Mouse (Mus musculus): ENCODE results near the gene Col18a1.
A peak's percentile ranks its signal among the peaks of the same experiment; 100 is the strongest.

Col18a1 gene

DNA sequence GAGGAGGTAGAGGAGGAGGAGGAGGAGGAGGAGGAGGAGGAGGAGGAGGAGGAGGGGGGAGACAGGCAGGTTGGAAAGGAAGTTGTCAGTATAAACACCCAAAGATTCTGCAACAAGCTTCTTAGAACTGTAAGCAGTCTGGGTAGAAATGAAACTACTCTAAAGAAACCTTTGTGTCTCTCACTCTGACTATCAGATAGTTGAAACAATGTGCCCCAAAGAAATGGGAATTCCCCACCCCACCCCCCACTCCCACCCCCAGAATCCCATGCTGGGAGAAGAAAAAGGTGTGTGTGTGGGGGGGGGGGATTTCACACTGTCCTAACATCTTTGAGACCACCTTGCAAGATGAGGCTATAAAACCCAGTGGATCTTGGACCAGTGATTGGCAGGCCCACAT, 62.0 kb downstream of the Col18a1 start:
- DNase-seq, result no peak

GRCm38 (mm10) chr10:77103689-77104088, 62.7 kb downstream of the Col18a1 start:
- DNase-seq, result no peak

GRCm38 (mm10) chr10:77099777-77100176, 66.6 kb downstream of the Col18a1 start:
- DNase-seq, result no peak

GRCm38 (mm10) chr10:77098619-77099018, 67.7 kb downstream of the Col18a1 start:
- no peak for DNase-seq

DNA sequence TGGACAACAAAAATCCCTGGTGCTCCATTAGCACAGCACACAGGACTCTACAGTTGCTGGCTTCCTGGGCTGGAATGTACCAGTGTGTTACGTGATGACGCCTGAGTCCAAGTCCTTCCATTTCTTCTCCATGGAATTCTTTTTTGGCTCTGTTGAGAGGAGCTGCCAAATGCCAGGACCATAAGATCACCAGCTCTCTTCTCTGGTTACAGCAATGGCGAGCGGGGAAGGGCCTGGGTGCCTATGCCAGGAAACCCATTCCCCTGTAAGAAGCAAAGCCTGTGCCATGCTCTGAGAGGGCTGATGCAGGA, 68.5 kb downstream of the Col18a1 start:
- DNase-seq, result no peak

DNA sequence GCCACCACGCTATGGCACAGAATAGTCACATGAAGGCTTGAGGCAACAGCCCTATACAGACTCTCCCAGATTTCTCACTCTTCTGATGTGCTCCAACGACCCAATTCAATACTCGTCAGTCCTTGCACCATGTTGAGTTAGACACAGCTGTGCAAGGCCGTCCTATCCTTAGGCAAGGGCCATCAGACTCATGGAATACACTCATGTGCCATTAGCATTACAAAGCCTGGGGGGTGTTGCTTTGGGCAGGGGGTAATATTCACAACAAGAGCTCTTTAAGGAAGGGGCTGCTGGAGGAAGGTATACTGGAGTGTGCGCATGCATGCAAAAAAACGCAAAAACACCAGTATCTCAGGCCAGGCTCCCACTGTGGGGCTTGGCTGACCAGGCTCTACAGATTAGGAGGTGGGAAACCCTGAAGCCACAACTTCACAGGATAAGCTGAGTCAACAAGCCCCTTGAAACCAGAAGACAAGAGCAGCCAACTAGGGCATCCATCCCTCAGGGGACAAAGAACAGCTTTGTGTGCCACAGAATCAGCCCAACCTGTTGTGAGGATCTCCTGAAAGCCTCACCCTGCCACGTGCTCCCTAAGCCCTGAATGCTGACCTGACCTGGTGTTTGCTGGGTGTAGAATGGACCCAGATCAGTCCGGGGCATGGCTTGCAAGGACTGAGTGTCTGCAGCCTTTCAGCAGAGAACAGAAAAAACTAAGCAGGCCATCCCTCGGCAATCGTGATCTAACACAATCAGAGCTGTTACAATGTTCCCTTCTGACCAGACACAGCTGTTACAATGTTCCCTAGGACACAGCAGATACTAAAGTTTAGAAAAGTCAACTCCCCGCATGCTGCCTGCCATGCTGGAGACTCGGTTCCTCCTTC, 69.1 kb downstream of the Col18a1 start:
- DNase-seq, result no peak

DNA sequence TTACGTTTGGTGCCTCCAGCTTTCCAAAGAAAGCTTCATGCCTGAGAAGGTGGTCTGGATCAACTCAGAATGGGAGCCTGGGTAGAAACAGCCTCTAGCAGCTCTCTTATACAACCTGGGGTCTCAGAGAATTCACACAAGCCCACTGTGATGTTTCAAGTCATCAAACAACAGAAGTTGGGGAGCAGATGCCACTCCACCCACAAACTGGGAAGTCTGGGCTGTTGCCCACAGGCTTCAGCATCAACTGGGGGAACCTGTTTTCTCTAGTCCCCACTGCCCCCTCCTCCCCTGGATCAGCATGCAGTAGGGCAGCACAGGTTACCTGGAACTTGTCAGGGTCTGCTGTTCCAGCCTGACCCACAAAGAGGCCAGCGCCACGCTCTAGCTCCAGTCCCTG, 70.7 kb downstream of the Col18a1 start:
- DNase-seq, result no peak

DNA sequence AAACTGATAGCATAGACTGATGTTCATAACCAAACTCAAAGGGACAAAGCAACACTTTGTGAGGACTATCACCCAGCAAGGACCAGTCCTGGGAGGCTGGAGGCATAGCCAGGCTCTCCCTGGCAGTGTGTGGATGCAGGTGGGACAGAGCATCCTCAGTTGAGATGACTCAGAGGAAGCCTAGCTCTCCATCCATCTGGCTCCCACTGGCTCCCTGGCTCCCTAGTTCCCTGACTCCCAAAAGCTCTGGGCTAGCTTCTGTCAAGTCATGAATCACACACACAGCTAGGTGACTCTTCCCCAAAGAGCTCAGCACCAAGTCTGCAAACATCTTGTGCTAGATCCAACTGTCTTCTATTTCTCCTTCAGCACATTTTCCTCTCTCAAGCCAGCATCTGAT, 72.5 kb downstream of the Col18a1 start:
- DNase-seq, result no peak

DNA sequence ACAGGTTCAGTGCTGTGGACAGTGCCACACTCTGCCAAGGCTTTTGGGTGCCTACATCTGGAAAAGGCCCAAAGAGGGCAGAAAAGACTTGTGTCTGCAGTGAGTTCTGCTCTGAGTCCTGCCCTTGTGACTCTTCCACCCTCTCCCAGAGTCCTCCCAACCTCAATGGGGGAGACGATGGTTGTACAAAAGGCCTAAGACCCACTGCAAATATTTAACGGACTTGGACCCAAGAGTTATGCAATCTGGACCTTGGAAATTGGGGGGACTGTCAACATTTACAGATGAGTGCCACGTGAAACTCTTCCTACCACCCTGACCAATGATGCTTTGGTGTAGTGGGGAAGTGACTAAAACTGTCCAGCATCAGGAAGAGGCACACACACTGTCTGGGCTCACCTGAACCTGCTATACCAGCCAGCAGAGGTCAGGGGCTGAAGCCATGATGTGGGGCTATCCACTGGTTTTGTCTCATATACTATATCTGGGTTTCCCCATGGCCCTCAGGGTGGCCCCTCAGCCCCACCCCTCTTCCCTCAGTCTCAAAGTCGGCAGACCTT, 74.7 kb downstream of the Col18a1 start:
- no peak for DNase-seq

GRCm38 (mm10) chr10:77090063-77090462, 76.3 kb downstream of the Col18a1 start:
- no peak for DNase-seq

- peak; percentile 52 for DNase-seq
These were observed 77.0 kb downstream of the Col18a1 start for GRCm38 (mm10) chr10:77089336-77089735.

- DNase-seq, result peak in 1 of 2 experiments; percentile 36
These were observed 81.8 kb downstream of the Col18a1 start for GRCm38 (mm10) chr10:77084568-77084967.

DNA sequence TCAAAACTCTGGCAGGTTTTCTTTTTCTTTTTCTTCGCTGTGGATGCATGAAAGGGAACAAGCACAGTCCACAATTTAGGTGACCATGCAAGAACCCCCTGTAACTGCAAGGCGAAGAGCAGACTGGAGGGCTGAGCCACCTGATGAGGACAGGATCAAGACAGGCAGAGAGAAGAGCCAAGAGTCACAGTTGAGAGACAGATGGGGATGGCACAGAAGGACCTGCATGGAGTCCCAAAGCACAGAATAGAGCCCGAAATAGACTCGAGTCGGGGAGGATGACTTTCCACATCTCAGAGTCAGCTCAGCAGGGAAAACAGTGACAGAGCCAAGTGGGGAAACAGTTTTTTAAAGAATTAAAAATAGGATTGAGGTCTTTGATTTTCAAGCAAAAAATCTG, 83.4 kb downstream of the Col18a1 start:
- DNase-seq, result peak; percentile 56 to 60

- peak; percentile 90 to 92 for DNase-seq
These were observed 83.9 kb downstream of the Col18a1 start for GRCm38 (mm10) chr10:77082453-77082852.

- no peak for DNase-seq
These were observed 87.4 kb downstream of the Col18a1 start for GRCm38 (mm10) chr10:77078961-77079360.

DNA sequence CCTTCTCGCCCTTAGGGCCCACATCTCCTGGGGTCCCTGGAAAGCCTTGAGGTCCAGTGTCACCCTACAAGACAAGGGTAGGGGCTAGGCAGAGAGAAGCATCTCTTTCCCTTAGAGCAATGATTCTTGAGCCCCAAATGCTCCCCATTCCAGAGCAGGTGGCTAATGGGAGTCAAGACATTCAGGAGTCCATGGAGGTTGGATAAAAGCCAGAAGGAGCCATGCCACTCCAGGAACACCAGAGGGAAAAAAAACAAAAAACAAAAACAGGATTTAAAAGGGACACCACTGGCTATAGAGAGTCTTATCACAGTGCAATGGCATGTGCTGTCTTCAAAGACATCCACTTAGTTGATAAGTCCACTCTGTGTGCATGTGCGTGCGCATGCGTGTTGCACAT, 87.9 kb downstream of the Col18a1 start:
- no peak for DNase-seq

DNA sequence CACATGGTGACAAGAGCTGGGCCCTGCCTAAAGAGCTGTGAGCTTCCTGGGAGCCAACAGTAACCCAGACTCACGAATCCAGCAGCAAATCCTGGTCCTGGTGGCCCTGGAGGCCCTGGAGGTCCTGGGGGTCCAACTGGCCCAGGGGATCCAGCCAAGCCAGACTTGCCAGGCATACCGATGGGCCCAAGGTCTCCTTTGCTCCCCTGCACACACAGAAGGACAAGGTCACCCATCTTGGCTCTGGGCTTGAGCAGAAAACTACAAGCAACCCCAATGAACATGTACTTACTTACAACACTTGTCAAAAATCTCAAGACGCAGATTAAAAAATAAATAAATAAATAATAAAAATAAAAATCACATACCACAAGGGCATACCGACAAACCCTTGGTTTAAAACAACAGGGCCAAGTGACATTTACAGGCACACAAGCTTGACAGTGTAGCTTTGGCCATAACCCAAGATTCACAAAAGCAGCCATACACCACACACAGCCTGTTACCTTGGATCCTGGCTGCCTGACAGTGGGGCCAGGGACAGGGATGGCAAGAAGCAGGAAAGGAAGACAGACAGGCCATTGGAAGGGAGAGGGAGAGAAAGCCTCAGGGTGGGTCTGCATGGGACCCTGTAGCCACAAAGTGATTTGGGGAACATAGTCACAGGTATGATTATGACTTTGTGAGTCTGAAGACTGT, 91.9 kb downstream of the Col18a1 start:
- peak; percentile 76 to 80 for DNase-seq

DNA sequence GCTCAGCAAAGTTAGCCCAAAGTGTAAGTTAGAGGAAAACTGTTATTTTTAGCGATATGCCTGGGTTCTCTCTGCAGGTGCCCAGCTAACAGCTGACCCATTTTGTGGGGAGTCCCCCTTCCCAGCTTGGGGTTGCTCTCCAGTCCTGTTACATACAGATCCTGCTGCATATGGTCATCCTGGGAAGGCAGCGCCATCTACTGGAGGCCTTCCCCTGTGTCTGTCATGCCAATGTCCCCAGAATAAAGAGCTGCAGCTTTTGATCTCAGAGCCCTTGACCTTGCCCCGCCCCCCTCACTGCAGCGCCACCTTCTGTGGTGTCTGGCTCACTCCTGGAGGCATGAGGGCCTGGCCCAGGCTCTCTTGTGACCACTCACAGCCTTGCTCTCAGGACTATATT, 96.3 kb downstream of the Col18a1 start:
- DNase-seq, result peak; percentile 85 to 87

DNA sequence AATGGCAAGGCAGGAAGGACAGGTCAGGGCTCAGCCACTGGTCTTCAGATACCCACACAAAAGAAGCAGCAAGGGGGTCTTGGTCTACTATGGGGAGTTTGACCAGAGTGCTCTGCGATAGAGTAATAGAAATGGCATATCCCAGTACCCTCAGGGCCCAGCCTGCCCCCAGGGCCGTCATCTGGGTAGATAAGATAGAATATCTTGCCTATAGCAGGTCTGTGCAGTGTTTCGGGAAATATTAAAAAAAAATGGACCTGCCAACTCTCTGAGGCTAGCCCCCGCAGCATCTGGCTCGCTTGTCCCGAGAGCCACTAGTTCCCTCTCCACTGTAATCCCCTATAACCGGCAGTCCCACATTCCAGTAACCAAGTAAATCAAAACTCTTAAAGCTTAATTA, 97.9 kb downstream of the Col18a1 start:
- DNase-seq, result no peak

GRCm38 (mm10) chr10:77064659-77065058, 101.7 kb downstream of the Col18a1 start:
- DNase-seq, result no peak

DNA sequence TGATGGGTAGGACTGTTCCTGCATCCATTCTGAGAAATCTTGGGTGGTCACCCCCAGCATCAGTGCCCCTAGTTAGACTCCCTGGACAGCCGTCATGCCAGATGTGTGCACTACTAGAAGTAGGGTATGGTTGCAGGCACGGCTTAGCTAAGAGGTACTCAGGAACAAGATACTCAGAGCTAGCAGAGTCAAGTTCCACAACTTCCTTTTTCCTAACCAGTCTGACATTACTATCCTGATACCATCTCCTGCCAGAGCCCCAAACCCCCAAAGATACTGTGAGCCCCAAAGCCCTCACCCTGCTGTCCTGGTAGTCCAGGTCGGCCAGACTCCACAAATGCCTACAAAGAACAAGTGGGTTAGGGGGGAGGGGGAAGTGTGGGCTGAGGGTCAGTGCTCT, 102.1 kb downstream of the Col18a1 start:
- DNase-seq, result no peak

- no peak for DNase-seq
These were observed 103.8 kb downstream of the Col18a1 start for GRCm38 (mm10) chr10:77062393-77063010.

- DNase-seq, result peak; percentile 46 to 47
These were observed 104.9 kb downstream of the Col18a1 start for GRCm38 (mm10) chr10:77061426-77061825.

DNA sequence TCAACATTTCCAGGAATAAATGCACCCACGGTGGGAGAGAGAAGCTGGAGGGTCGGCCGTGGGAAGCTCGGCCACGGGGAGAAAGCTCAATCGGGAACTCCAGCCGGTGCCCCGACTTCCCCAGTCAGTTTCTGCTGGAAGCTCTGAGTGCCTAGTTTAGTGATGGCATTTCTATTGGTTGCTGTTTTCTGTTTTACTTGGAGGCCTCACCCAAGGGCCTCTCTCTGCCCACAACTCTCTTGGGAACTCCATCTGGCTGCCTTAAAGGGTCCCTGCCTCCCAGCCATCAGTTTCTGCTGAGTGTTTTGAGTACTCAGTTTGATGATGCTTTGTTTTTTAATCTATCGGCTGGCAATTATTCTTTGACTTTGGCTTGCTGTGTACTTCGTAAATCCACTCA, 109.6 kb downstream of the Col18a1 start:
- no peak for DNase-seq
